Mouse (Mus musculus) CH12.LX (cell line): ENCODE results near the gene Zfp617. TPM values are rescaled to one million over a fixed set of nuclear protein-coding genes. Genes with fewer than 3 reads are reported as not detected.
A peak's percentile ranks its signal among the peaks of the same experiment; 100 is the strongest.

Source experiments
- DNase-seq: peaks from one replicate; pipeline ENCODE4 v3.0.0-alpha.2; 2013; ENCODE audit errors: extremely low read depth
- H3K27ac ChIP-seq: 2 replicates; pipeline ENCODE4 v1.5.1; 2012; ENCODE audit warnings: low read depth, mild to moderate bottlenecking, control low read depth, moderate library complexity; ENCODE audit not compliant: insufficient read depth
- H3K27me3 ChIP-seq: replicated peaks from 2 replicates; pipeline ENCODE3; 2012; ENCODE audit warnings: inconsistent platforms
- H3K36me3 ChIP-seq, 2 experiments: replicated peaks in 1 of 2; 2 replicates each; pipeline versions ENCODE3 to v1.6.1; 2012; ENCODE audit warnings: inconsistent platforms in 1 of 2, low read length in 1 of 2, mild to moderate bottlenecking in 1 of 2, mixed read lengths in 1 of 2, moderate library complexity in 1 of 2; ENCODE audit not compliant: control insufficient read depth in 1 of 2, insufficient read depth in 1 of 2
- H3K4me1 ChIP-seq, 2 experiments: 2 replicates each; pipeline ENCODE4 v1.6.1; 2012; ENCODE audit warnings: inconsistent platforms in 1 of 2, moderate library complexity in 1 of 2; ENCODE audit not compliant: insufficient read depth in 2 of 2, control insufficient read depth in 1 of 2
- H3K4me2 ChIP-seq: 2 replicates; pipeline ENCODE4 v1.6.1; 2012; ENCODE audit warnings: low read depth, mild to moderate bottlenecking, control low read depth; ENCODE audit not compliant: poor library complexity, insufficient read depth, severe bottlenecking
- H3K4me3 ChIP-seq, 3 experiments: fragments of 150-350 bp in 1 of 3; sonication (generic) in 1 of 3; replicated peaks in 1 of 3; 2 replicates each; pipeline versions ENCODE3 to v1.5.1; 2011 to 2012; ENCODE audit warnings: low read depth in 2 of 3, low read length in 2 of 3, mild to moderate bottlenecking in 2 of 3, moderate library complexity in 2 of 3, control low read depth in 1 of 3, improper control_type of control experiment in 1 of 3, inconsistent platforms in 1 of 3, mixed read lengths in 1 of 3; ENCODE audit not compliant: poor library complexity in 1 of 3
- H3K79me2 ChIP-seq: replicated peaks from 2 replicates; pipeline ENCODE4 v1.6.1; 2012; ENCODE audit warnings: mild to moderate bottlenecking, moderate library complexity; ENCODE audit not compliant: control insufficient read depth, poor library complexity, insufficient read depth, severe bottlenecking; ENCODE audit errors: extremely low read depth
- H3K9ac ChIP-seq: 2 replicates; pipeline ENCODE4 v1.6.1; 2012; ENCODE audit warnings: low read depth, mild to moderate bottlenecking, control low read depth, moderate library complexity; ENCODE audit not compliant: insufficient read depth
- H3K9me3 ChIP-seq: replicated peaks from 2 replicates; pipeline ENCODE3; 2012; ENCODE audit warnings: low read length, inconsistent platforms, mixed read lengths
- BHLHE40 ChIP-seq: IDR thresholded peaks from 2 replicates; pipeline ENCODE4 v1.6.1; 2011; ENCODE audit warnings: mild to moderate bottlenecking, low read depth, low read length, improper control_type of control experiment
- CHD1 ChIP-seq: IDR thresholded peaks from 2 replicates; pipeline ENCODE4 v1.6.1; 2012; ENCODE audit warnings: low read depth, low read length, improper control_type of control experiment, inconsistent platforms
- CHD2 ChIP-seq: IDR thresholded peaks from 2 replicates; pipeline ENCODE4 v1.6.1; 2011; ENCODE audit warnings: low read length, improper control_type of control experiment
- CTCF ChIP-seq, 2 experiments: IDR thresholded peaks in 1 of 2; conservative IDR thresholded peaks in 1 of 2; 2 replicates each; pipeline ENCODE4 v1.5.1; 2011 to 2012; ENCODE audit warnings: low read depth in 2 of 2, low read length in 2 of 2, improper control_type of control experiment in 1 of 2, inconsistent platforms in 1 of 2, mild to moderate bottlenecking in 1 of 2, moderate library complexity in 1 of 2
- ELF1 ChIP-seq: IDR thresholded peaks from 2 replicates; pipeline ENCODE4 v1.6.1; 2014; ENCODE audit warnings: low read depth, mild to moderate bottlenecking, inconsistent platforms, low read length, improper control_type of control experiment
- EP300 ChIP-seq: IDR thresholded peaks from 2 replicates; pipeline ENCODE4 v1.6.1; 2011; ENCODE audit warnings: low read length, improper control_type of control experiment
- ETS1 ChIP-seq: conservative IDR thresholded peaks from 2 replicates; pipeline ENCODE4 v1.6.1; 2012; ENCODE audit warnings: low read depth, mild to moderate bottlenecking, inconsistent platforms, low read length, improper control_type of control experiment, moderate library complexity
- GABPA ChIP-seq: IDR thresholded peaks from 2 replicates; pipeline ENCODE4 v1.6.1; 2012; ENCODE audit warnings: low read depth, low read length, improper control_type of control experiment, inconsistent platforms; ENCODE audit not compliant: insufficient replicate concordance
- MAFK ChIP-seq: IDR thresholded peaks from 2 replicates; pipeline ENCODE4 v1.6.1; 2011; ENCODE audit warnings: low read length, improper control_type of control experiment; ENCODE audit not compliant: insufficient replicate concordance
- MAX ChIP-seq: IDR thresholded peaks from 2 replicates; pipeline ENCODE4 v1.6.1; 2011; ENCODE audit warnings: low read length, improper control_type of control experiment
- MAZ ChIP-seq: IDR thresholded peaks from 2 replicates; pipeline ENCODE4 v1.6.1; 2012; ENCODE audit warnings: low read depth, mild to moderate bottlenecking, inconsistent platforms, low read length, improper control_type of control experiment, moderate library complexity
- MEF2A ChIP-seq: IDR thresholded peaks from 2 replicates; pipeline ENCODE4 v1.6.1; 2014; ENCODE audit warnings: low read depth, mild to moderate bottlenecking, inconsistent platforms, low read length, improper control_type of control experiment, borderline replicate concordance
- MXI1 ChIP-seq: IDR thresholded peaks from 2 replicates; pipeline ENCODE4 v1.6.1; 2011; ENCODE audit warnings: mild to moderate bottlenecking, low read depth, low read length, improper control_type of control experiment
- NRF1 ChIP-seq: IDR thresholded peaks from 2 replicates; pipeline ENCODE4 v1.6.1; 2014; ENCODE audit warnings: low read depth, mild to moderate bottlenecking, inconsistent platforms, low read length, improper control_type of control experiment, moderate library complexity
- RCOR1 ChIP-seq: conservative IDR thresholded peaks from 2 replicates; pipeline ENCODE4 v1.6.1; 2012; ENCODE audit warnings: low read depth, mild to moderate bottlenecking, inconsistent platforms, low read length, improper control_type of control experiment
- SMC3 ChIP-seq: IDR thresholded peaks from 2 replicates; pipeline ENCODE4 v1.6.1; 2011; ENCODE audit warnings: low read depth, low read length, improper control_type of control experiment
- TBP ChIP-seq: conservative IDR thresholded peaks from 2 replicates; pipeline ENCODE4 v1.6.1; 2011; ENCODE audit warnings: low read depth, low read length, improper control_type of control experiment
- UBTF ChIP-seq: IDR thresholded peaks from 2 replicates; pipeline ENCODE4 v1.6.1; 2012; ENCODE audit warnings: low read depth, mild to moderate bottlenecking, inconsistent platforms, low read length, improper control_type of control experiment, moderate library complexity
- USF2 ChIP-seq: conservative IDR thresholded peaks from 2 replicates; pipeline ENCODE4 v1.6.1; 2011; ENCODE audit warnings: low read depth, low read length, improper control_type of control experiment
- ZNF384 ChIP-seq: IDR thresholded peaks from 2 replicates; pipeline ENCODE4 v1.6.1; 2012; ENCODE audit warnings: low read depth, low read length, improper control_type of control experiment, inconsistent platforms
- dilution Hi-C: fragments of 300-500 bp; cut with MboI; formaldehyde crosslinking; loops from 2 replicates; pipeline ENCODE4 v1.14.3; 2020; ENCODE audit warnings: low sequenced_read_pairs; ENCODE audit not compliant: extremely low pct_unique_long_range_greater_than_20kb, extremely low pct_ligation_motif_present
- in situ Hi-C: fragments of 300-500 bp; cut with MboI; formaldehyde crosslinking; loops from 3 replicates; pipeline ENCODE4 v1.14.3; 2019; ENCODE audit warnings: low sequenced_read_pairs, low pct_ligation_motif_present, low pct_unique_long_range_greater_than_20kb, mixed read lengths
- polyA plus RNA-seq: library from polyadenylated mRNA; unstranded; fragments of >175 nt; gene quantifications from 2 replicates; pipeline ENCODE4 v1.2.1, GENCODE M21; 2012; ENCODE audit warnings: low read depth; ENCODE audit not compliant: insufficient read length
- total RNA-seq, 2 experiments: library from RNA; depleted of rRNA; stranded (reverse); fragments of 300-350 nt in 1 of 2; fragments of >200 nt in 1 of 2; gene quantifications; 2 replicates each; pipeline ENCODE4 v1.2.3; 2012 to 2014

The Zfp617 gene
- total and polyA plus RNA-seq, 3 experiments = 8.6 to 24.9 (median 9.5) TPM

DNA sequence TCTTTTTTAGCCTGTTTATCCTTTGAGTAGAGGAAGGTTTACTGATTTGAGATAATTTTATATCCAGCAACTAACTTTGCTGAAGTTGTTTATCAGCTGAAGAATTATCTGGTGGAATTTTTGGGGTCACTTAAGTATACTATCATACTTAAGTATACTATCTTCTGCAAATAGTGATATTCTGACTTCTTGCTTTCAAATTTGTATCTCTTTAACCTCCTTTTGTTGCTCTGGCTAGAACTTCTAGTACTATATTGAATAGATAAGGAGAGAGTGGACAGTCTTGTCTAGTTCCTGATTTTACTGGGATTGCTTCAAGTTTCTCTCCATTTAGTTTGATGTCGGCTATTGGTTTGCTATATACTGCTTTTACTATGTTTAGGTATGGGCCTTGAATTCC, 1.6 kb upstream of the Zfp617 start:
- in situ Hi-C loops = loop anchor here (5.0 kb wide), 1 partner anchor 80 kb away; no protein-coding TSS in a partner anchor
- no peak overlapping the region for H3K27ac ChIP-seq
- dilution Hi-C loops = no loop called here
- peaks cover 3% of the 10 kb centered on the region; the same call in 1 of the 2 replicates for H3K79me2 ChIP-seq
- H3K9me3 ChIP-seq = no peaks in the 10 kb centered on the region
- peaks cover 0 to 9% of the 10 kb centered on the region in 2 experiments; a peak in 1 of 4 replicates for H3K4me1 ChIP-seq
- H3K9ac ChIP-seq = no peak overlapping the region
- H3K27me3 ChIP-seq = no peaks in the 10 kb centered on the region
- no peak for TF ChIP-seq CTCF (conservative IDR thresholded peaks at IDR 0.05 in 1 of 2, IDR thresholded peaks at IDR 0.05 in 1 of 2; ENCODE audit: low read depth in 2 of 2, low read length in 2 of 2)
- no peak for TF ChIP-seq CHD1
- no peak for TF ChIP-seq MEF2A
- no peak for TF ChIP-seq USF2
- TF ChIP-seq CHD2 = no peak
- no peak for TF ChIP-seq BHLHE40
- no peak for TF ChIP-seq MAFK
- no peak for TF ChIP-seq EP300
- TF ChIP-seq ZNF384 = no peak
- TF ChIP-seq NRF1 = no peak
- no peak for TF ChIP-seq RCOR1
- TF ChIP-seq MXI1 = no peak
- no peak for TF ChIP-seq GABPA
- no peak for TF ChIP-seq ETS1
- no peak for TF ChIP-seq TBP
- no peak for TF ChIP-seq MAZ
- no peak for TF ChIP-seq SMC3
- no peak for TF ChIP-seq UBTF
- TF ChIP-seq MAX = no peak
- no peak overlapping the region for H3K4me3 ChIP-seq
- H3K4me2 ChIP-seq = no peak overlapping the region
- no peak for DNase-seq
- H3K36me3 ChIP-seq = no peaks in the 10 kb centered on the region

DNA sequence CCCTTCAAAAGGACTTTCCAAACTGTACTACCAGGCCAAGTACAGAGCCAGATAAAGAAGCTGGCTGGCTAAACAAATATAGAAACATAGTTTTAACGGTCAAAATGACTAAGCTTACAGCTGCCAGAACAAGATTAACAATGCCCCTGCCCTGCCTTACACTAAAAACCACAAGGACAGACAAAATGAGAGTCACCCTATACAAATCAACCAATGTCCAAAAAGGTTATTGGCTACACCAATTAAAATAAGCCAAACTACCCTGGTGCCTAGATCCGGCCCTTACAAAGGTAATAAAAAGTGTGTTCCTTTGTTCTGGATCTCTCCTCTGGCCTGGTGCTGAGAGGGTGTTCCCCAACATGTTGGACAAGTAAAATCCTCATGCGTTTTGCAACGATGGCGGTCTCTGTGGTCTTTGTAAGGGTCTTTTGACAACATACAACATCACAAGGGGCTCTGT, 607 bp upstream of the Zfp617 start:
- Histone ChIP-seq H3K4me3 (peak overlapping the region in 2 of 3 experiments; percentile 76 to 87), H3K9ac (peak overlapping the region; percentile 7; the same call in 1 of the 2 replicates), H3K9me3 (no peaks in the 10 kb centered on the region)
- DNase-seq = peak; percentile 34
- dilution Hi-C loops = no loop called here
- in situ Hi-C loops = loop anchor here (5.0 kb wide), 1 partner anchor 79 kb away; no protein-coding TSS in a partner anchor
- TF ChIP-seq TBP (no peak), CHD2 (no peak), ELF1 (no peak)
- TF ChIP-seq, all 38 proteins: peak for 0
- Histone ChIP-seq H3K4me1 (peaks cover 0 to 9% of the 10 kb centered on the region in 2 experiments; a peak in 1 of 4 replicates), H3K27me3 (no peaks in the 10 kb centered on the region), H3K27ac (peak overlapping the region; percentile 87; the same call in 1 of the 2 replicates), H3K36me3 (peaks cover 0 to 6% of the 10 kb centered on the region in 2 experiments), H3K4me2 (peak overlapping the region; percentile 54; the same call in 1 of the 2 replicates), H3K79me2 (peaks cover 3% of the 10 kb centered on the region; the same call in 1 of the 2 replicates)
